Mouse (Mus musculus): ENCODE results near the gene Gm49395.

- TF ChIP-seq POLR2A (IDR thresholded peaks at IDR 0.05; ENCODE audit: low read depth, low read length) = no peak
- no peak for TF ChIP-seq CTCF (conservative IDR thresholded peaks at IDR 0.05 in 1 of 2, IDR thresholded peaks at IDR 0.05 in 1 of 2; ENCODE audit: low read depth in 2 of 2, low read length in 2 of 2)
- no peak for TF ChIP-seq TBP (conservative IDR thresholded peaks at IDR 0.05; ENCODE audit: low read depth, low read length)
Observed at GRCm38 (mm10) chr13:115101355-115102191, at the start of gene Gm49395, which contains the start of gene Itga1.
